Mouse (Mus musculus): Measurements from ENCODE around the gene Spag7. TPM values are rescaled to one million over a fixed set of nuclear protein-coding genes. Genes with fewer than 3 reads are reported as not detected.

Gene Spag7
- polyA plus RNA-seq, 1 experiment from 2014 or later, result 88.9 TPM

GRCm38 (mm10) chr11:70687601-70688199 lies 18.5 kb upstream of the Spag7 start, which contains the start of gene Camta2:
Gene Camta2, minus strand, starts transcription at chr11:70688105.
- Histone ChIP-seq H3K36me3 (ENCODE audit: control insufficient read depth, insufficient read depth, low read length) (peaks cover 21% of the 10 kb centered on the region), H3K4me2 (ENCODE audit: low read depth, low read length) (peak within 1 kb of the TSS; percentile 93), H3K27ac (replicated peaks; ENCODE audit: low read depth, low read length) (peak within 1 kb of the TSS; percentile 89), H3K4me3 (ENCODE audit: low read depth, low read length) (peak within 1 kb of the TSS; percentile 85), H3K27me3 (replicated peaks; ENCODE audit: control insufficient read depth, insufficient read depth, low read length) (no peaks in the 10 kb centered on the region), H3K9me3 (ENCODE audit: control insufficient read depth, low read length) (no peaks in the 10 kb centered on the region), H3K9ac (ENCODE audit: low read depth, low read length) (peak within 1 kb of the TSS; percentile 84), H3K4me1 (ENCODE audit: control insufficient read depth, insufficient read depth, low read length) (0 out of 2 replicates have a peak, but pooled peaks cover 8% of the 10 kb centered on the region)
- 0% methylated on average over 24 of the region's 55 CpGs for WGBS
- DNase-seq (ENCODE audit: low spot score) (peak; percentile 88), ATAC-seq (ENCODE audit: low read depth) (peak; percentile 86)

DNA sequence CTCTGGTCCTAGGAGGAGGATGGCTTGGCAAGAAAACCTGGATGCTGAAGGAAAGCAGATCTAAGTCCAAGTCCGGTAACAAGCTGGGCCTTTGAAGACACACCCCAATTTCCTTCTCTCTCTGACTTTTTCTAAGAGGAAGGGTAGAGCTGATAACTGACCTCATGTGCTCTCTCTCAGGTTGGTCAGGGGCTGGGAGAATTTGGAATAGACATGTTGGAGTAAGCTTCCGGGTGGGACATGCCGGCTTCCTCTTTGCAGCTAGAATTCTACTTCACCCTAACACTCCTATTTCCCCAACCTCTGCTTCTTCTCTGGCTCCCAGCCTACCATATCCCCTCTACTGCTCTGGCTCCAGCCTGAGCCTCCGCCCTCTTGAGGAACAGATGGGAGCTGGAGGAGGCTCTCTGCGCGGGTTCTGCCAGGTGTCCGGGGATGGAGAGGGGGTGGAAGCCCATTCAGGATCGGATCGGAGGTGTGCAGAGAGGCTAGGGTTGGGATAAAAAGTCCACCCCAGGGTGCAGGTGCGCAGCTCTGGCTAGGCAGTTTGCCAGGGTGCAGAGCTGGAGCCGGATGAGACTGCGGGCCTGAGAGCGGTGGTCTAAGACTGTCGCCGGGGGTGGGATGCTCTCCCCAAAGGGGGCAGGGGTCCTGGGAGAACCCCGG lies 17.8 kb upstream of the Spag7 start:
- Histone ChIP-seq H3K36me3 (ENCODE audit: control insufficient read depth, insufficient read depth, low read length) (peaks cover 27% of the 10 kb centered on the region), H3K9me3 (ENCODE audit: control insufficient read depth, low read length) (no peaks in the 10 kb centered on the region), H3K27me3 (replicated peaks; ENCODE audit: control insufficient read depth, insufficient read depth, low read length) (no peaks in the 10 kb centered on the region), H3K4me1 (ENCODE audit: control insufficient read depth, insufficient read depth, low read length) (peaks cover 8% of the 10 kb centered on the region; the same call in 1 of the 2 replicates), H3K4me3 (ENCODE audit: low read depth, low read length) (peak overlapping the region; percentile 85), H3K27ac (replicated peaks; ENCODE audit: low read depth, low read length) (peak overlapping the region; percentile 89), H3K9ac (ENCODE audit: low read depth, low read length) (peak overlapping the region; percentile 84), H3K4me2 (ENCODE audit: low read depth, low read length) (peak overlapping the region; percentile 93)
- 2% methylated on average over 16 of the region's 16 CpGs for WGBS
- peak; percentile 65 for DNase-seq (ENCODE audit: low spot score)
- peak; percentile 78 for ATAC-seq (ENCODE audit: low read depth)

DNA sequence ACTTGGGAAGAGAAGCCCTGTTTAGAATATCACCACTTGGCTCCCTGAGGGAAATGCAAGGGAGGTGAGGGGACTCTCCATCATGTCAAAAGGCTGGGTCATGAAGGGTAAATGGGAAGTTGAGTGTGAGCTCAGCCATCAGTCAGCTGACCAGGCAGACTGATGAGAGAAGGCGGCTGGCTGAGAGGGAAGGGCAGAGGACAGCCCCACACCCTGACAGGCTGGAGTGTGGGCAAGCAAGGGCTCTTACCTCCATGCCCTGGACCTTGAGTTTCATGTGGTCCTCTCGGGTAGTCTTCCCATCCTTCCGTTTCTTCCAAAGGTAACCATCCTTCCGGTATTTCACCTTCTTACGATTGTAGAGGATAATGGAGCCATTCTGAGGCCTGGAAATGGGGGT lies 14.4 kb upstream of the Spag7 start:
- no peaks in the 10 kb centered on the region for H3K9me3 ChIP-seq (ENCODE audit: control insufficient read depth, low read length)
- no peak overlapping the region for H3K9ac ChIP-seq (ENCODE audit: low read depth, low read length)
- ATAC-seq (ENCODE audit: low read depth) (no peak), DNase-seq (ENCODE audit: low spot score) (no peak)
- no peaks in the 10 kb centered on the region for H3K27me3 ChIP-seq (replicated peaks; ENCODE audit: control insufficient read depth, insufficient read depth, low read length)
- H3K4me1 ChIP-seq (ENCODE audit: control insufficient read depth, insufficient read depth, low read length), result peaks cover 5% of the 10 kb centered on the region; the same call in 1 of the 2 replicates
- WGBS, result 90% methylated on average over 5 of the region's 5 CpGs
- peaks cover 51% of the 10 kb centered on the region for H3K36me3 ChIP-seq (ENCODE audit: control insufficient read depth, insufficient read depth, low read length)
- H3K4me3 ChIP-seq (ENCODE audit: low read depth, low read length), result no peak overlapping the region
- no peak overlapping the region for H3K4me2 ChIP-seq (ENCODE audit: low read depth, low read length)
- H3K27ac ChIP-seq (replicated peaks; ENCODE audit: low read depth, low read length), result no peak overlapping the region

DNA sequence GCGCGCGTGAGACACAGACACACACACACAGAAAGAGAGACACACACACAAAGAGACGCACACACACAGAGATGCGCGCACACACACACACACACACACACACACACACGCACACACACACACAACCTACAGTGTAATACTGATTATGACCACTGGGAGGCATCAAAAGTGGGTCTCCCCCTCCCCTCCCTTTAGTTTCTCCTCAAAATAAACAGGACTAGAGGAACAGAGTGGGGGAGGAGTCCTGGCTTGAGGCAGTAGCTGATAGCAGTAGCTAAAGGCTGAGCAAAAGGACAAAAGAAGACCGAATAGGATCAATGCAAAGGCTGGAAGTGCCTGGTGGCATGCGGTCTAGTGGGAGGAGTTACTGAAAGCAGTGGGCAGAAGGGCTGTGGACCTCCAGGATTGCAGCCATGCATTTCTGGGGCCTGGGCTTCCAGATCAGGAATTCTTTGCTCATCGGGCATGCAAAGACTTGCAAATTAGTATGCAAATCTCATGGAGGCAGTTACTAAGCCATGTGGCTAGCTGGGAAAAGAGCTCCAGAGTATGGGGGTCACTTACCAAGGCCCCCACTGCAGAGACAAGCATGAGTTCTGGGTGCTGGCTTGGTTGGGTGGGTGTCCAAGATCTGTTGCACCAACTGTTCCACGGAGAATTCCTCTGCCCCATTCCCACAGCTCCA lies 12.8 kb upstream of the Spag7 start:
- WGBS, result 23% methylated on average over 11 of the region's 11 CpGs
- H3K4me1 ChIP-seq (ENCODE audit: control insufficient read depth, insufficient read depth, low read length), result no peaks in the 10 kb centered on the region; the same call in 1 of the 2 replicates
- no peaks in the 10 kb centered on the region for H3K9me3 ChIP-seq (ENCODE audit: control insufficient read depth, low read length)
- H3K27me3 ChIP-seq (replicated peaks; ENCODE audit: control insufficient read depth, insufficient read depth, low read length), result no peaks in the 10 kb centered on the region
- 0 out of 2 replicates have a peak overlapping the region, but pooled peaks have one; percentile 10 for H3K9ac ChIP-seq (ENCODE audit: low read depth, low read length)
- no peak overlapping the region for H3K4me3 ChIP-seq (ENCODE audit: low read depth, low read length)
- H3K27ac ChIP-seq (replicated peaks; ENCODE audit: low read depth, low read length), result no peak overlapping the region
- ATAC-seq (ENCODE audit: low read depth), result peak; percentile 65; the same call in 1 of the 2 replicates
- H3K36me3 ChIP-seq (ENCODE audit: control insufficient read depth, insufficient read depth, low read length), result peaks cover 58% of the 10 kb centered on the region
- H3K4me2 ChIP-seq (ENCODE audit: low read depth, low read length), result no peak overlapping the region
- peak; percentile 61 for DNase-seq (ENCODE audit: low spot score)

DNA sequence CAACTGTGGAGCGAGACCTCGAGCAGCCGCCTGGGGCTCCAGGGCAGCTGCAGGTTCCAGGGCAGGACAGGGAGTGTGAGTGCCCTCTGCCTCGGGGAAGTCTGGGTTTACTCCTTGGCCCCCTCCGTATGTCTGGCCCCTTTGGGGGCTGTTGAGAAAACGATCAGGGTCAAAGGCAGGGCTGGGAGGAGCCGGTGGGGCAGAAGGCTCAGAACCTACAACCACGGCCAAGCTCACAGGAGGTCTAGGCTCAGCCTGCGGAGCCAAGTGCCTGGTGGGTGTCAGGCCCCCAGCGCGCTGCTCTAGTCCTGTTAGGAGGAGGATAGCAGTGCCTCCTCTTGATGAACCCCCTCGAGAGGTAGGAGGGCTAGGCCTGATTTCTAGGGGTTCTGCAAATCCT lies 12.0 kb upstream of the Spag7 start:
- WGBS, result 58% methylated on average over 12 of the region's 12 CpGs
- H3K4me3 ChIP-seq (ENCODE audit: low read depth, low read length), result no peak overlapping the region
- ATAC-seq (ENCODE audit: low read depth), result no peak
- no peaks in the 10 kb centered on the region for H3K27me3 ChIP-seq (replicated peaks; ENCODE audit: control insufficient read depth, insufficient read depth, low read length)
- DNase-seq (ENCODE audit: low spot score), result no peak
- no peak overlapping the region for H3K27ac ChIP-seq (replicated peaks; ENCODE audit: low read depth, low read length)
- no peak overlapping the region for H3K9ac ChIP-seq (ENCODE audit: low read depth, low read length)
- H3K4me2 ChIP-seq (ENCODE audit: low read depth, low read length), result no peak overlapping the region
- no peaks in the 10 kb centered on the region; the same call in 1 of the 2 replicates for H3K4me1 ChIP-seq (ENCODE audit: control insufficient read depth, insufficient read depth, low read length)
- no peaks in the 10 kb centered on the region for H3K9me3 ChIP-seq (ENCODE audit: control insufficient read depth, low read length)
- H3K36me3 ChIP-seq (ENCODE audit: control insufficient read depth, insufficient read depth, low read length), result peaks cover 63% of the 10 kb centered on the region

DNA sequence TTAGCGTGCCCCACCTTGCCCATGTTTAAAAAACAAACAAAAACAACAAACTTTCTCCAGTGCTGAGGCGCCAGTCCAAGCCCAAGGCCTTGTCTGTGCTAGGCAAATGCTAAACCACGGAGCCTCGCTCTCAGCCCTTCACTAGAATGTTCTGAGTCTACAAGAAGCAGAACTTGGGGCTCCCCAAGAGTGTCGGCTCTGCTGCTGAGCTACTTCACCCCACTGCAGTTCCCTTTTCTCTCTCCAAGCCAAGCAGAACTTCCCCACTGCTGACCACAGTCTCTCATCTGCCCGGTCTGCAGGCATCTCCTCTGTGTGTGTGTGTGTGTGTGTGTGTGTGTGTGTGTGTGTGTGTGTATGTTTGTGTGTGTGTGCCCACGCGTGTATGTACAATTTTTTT lies 10.7 kb upstream of the Spag7 start:
- no peak overlapping the region for H3K4me3 ChIP-seq (ENCODE audit: low read depth, low read length)
- ATAC-seq (ENCODE audit: low read depth) (no peak), DNase-seq (ENCODE audit: low spot score) (no peak)
- no peaks in the 10 kb centered on the region; the same call in 1 of the 2 replicates for H3K4me1 ChIP-seq (ENCODE audit: control insufficient read depth, insufficient read depth, low read length)
- WGBS, result 94% methylated on average over 6 of the region's 8 CpGs
- no peaks in the 10 kb centered on the region for H3K27me3 ChIP-seq (replicated peaks; ENCODE audit: control insufficient read depth, insufficient read depth, low read length)
- H3K9ac ChIP-seq (ENCODE audit: low read depth, low read length), result no peak overlapping the region
- peaks cover 72% of the 10 kb centered on the region for H3K36me3 ChIP-seq (ENCODE audit: control insufficient read depth, insufficient read depth, low read length)
- H3K9me3 ChIP-seq (ENCODE audit: control insufficient read depth, low read length), result no peaks in the 10 kb centered on the region
- no peak overlapping the region for H3K27ac ChIP-seq (replicated peaks; ENCODE audit: low read depth, low read length)
- no peak overlapping the region for H3K4me2 ChIP-seq (ENCODE audit: low read depth, low read length)

DNA sequence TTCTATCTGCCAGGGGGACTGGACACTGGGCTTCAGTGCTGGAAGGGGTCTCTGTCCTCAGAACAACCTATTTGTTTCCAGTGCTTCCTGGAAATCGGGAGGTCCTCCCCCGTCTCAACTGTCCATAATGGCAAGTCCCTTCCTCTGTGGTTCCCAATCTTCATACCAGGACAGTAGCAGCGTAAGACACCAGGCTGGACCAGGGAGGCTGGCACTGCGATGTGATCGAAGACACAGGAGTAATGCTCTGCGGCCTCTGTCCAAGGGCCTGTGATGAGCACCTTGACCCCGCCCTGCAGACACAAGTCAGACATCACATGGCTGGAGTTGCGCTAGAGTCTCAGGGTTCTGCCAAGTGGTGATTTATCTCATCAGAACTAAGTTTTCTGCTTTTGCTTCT lies 10.1 kb upstream of the Spag7 start:
- H3K27me3 ChIP-seq (replicated peaks; ENCODE audit: control insufficient read depth, insufficient read depth, low read length), result no peaks in the 10 kb centered on the region
- H3K4me3 ChIP-seq (ENCODE audit: low read depth, low read length), result no peak overlapping the region
- 97% methylated on average over 8 of the region's 8 CpGs for WGBS
- H3K4me1 ChIP-seq (ENCODE audit: control insufficient read depth, insufficient read depth, low read length), result no peaks in the 10 kb centered on the region; the same call in 1 of the 2 replicates
- H3K4me2 ChIP-seq (ENCODE audit: low read depth, low read length), result no peak overlapping the region
- no peak overlapping the region for H3K9ac ChIP-seq (ENCODE audit: low read depth, low read length)
- H3K36me3 ChIP-seq (ENCODE audit: control insufficient read depth, insufficient read depth, low read length), result peaks cover 74% of the 10 kb centered on the region
- ATAC-seq (ENCODE audit: low read depth) (no peak), DNase-seq (ENCODE audit: low spot score) (no peak)
- no peak overlapping the region for H3K27ac ChIP-seq (replicated peaks; ENCODE audit: low read depth, low read length)
- no peaks in the 10 kb centered on the region for H3K9me3 ChIP-seq (ENCODE audit: control insufficient read depth, low read length)

GRCm38 (mm10) chr11:70678576-70678975 lies 9.4 kb upstream of the Spag7 start:
- Histone ChIP-seq H3K36me3 (ENCODE audit: control insufficient read depth, insufficient read depth, low read length) (peaks cover 74% of the 10 kb centered on the region), H3K9me3 (ENCODE audit: control insufficient read depth, low read length) (no peaks in the 10 kb centered on the region), H3K27ac (replicated peaks; ENCODE audit: low read depth, low read length) (no peak overlapping the region), H3K4me1 (ENCODE audit: control insufficient read depth, insufficient read depth, low read length) (no peaks in the 10 kb centered on the region; the same call in 1 of the 2 replicates), H3K4me2 (ENCODE audit: low read depth, low read length) (no peak overlapping the region), H3K4me3 (ENCODE audit: low read depth, low read length) (no peak overlapping the region), H3K27me3 (replicated peaks; ENCODE audit: control insufficient read depth, insufficient read depth, low read length) (no peaks in the 10 kb centered on the region), H3K9ac (ENCODE audit: low read depth, low read length) (no peak overlapping the region)
- DNase-seq (ENCODE audit: low spot score), result no peak
- ATAC-seq (ENCODE audit: low read depth), result no peak
- 48% methylated on average over 2 of the region's 2 CpGs for WGBS
